Mouse (Mus musculus) stomach, postnatal 0 days (tissue): ENCODE measurements around the gene Ankrd39. TPM values are rescaled to one million over a fixed set of nuclear protein-coding genes. Genes with fewer than 3 reads are reported as not detected.

Experiments
- ATAC-seq: fragments of 200-750 bp; cut with Nextera tagmentation; 2 replicates; pipeline ENCODE4 v1.8.0; 2017; ENCODE audit not compliant: low FRiP score, low TSS enrichment
- DNase-seq: peaks from one replicate; pipeline ENCODE4 v3.0.0-alpha.2; 2016; ENCODE audit warnings: low spot score
- H3K27ac ChIP-seq: fragments of 300-500 bp; sonication (generic); replicated peaks from 2 replicates; pipeline ENCODE4 v1.5.1; 2014; ENCODE audit warnings: mild to moderate bottlenecking, control low read depth
- H3K27me3 ChIP-seq: fragments of 300-500 bp; sonication (generic); 2 replicates; pipeline ENCODE4 v1.6.1; 2014; ENCODE audit warnings: low read length; ENCODE audit not compliant: control insufficient read depth, insufficient read depth
- H3K36me3 ChIP-seq: fragments of 300-500 bp; sonication (generic); 2 replicates; pipeline ENCODE4 v1.6.1; 2014; ENCODE audit warnings: low read length, mixed read lengths; ENCODE audit not compliant: control insufficient read depth, insufficient read depth
- H3K4me1 ChIP-seq: fragments of 300-500 bp; sonication (generic); replicated peaks from 2 replicates; pipeline ENCODE4 v1.6.1; 2014; ENCODE audit warnings: antibody characterized with exemption; ENCODE audit not compliant: control insufficient read depth, insufficient read depth
- H3K4me2 ChIP-seq: fragments of 300-500 bp; sonication (generic); replicated peaks from 2 replicates; pipeline ENCODE4 v1.6.1; 2014; ENCODE audit warnings: low read depth, mild to moderate bottlenecking, control low read depth, moderate library complexity
- H3K4me3 ChIP-seq: fragments of 300-500 bp; sonication (generic); 2 replicates; pipeline ENCODE4 v1.5.1; 2014; ENCODE audit warnings: low read depth, low read length, control low read depth
- H3K9ac ChIP-seq: fragments of 300-500 bp; sonication (generic); 2 replicates; pipeline ENCODE4 v1.6.1; 2014; ENCODE audit warnings: mild to moderate bottlenecking, low read length, control low read depth, mixed read lengths
- H3K9me3 ChIP-seq: fragments of 300-500 bp; sonication (generic); 2 replicates; pipeline ENCODE4 v1.6.1; 2016; ENCODE audit warnings: low read length; ENCODE audit not compliant: control insufficient read depth
- CTCF ChIP-seq: IDR thresholded peaks from 2 replicates; pipeline ENCODE4 v1.5.1; 2016; ENCODE audit warnings: antibody characterized with exemption, low read depth, mild to moderate bottlenecking, moderate library complexity
- EP300 ChIP-seq: optimal IDR thresholded peaks from 2 replicates; pipeline ENCODE3; 2016; ENCODE audit warnings: antibody characterized with exemption
- WGBS: fragments of 180-500 bp; shearing (Covaris S2); extraction: QIAGEN DNeasy Blood & Tissue Kit; methylation state at CpG from one replicate; pipeline ENCODE4 v1.1.7; 2014; 5-methylcytosine and 5-hydroxymethylcytosine counted together
- polyA plus RNA-seq: library from polyadenylated mRNA; unstranded; fragments of >200 nt; fragmentation: Nextera tagmentation; extraction: Ambion mirVana; gene quantifications from 2 replicates; pipeline ENCODE4 v1.2.1, GENCODE M21; 2015

Gene Ankrd39
- polyA plus RNA-seq, 1 experiment from 2014 or later = 19.5 TPM

DNA sequence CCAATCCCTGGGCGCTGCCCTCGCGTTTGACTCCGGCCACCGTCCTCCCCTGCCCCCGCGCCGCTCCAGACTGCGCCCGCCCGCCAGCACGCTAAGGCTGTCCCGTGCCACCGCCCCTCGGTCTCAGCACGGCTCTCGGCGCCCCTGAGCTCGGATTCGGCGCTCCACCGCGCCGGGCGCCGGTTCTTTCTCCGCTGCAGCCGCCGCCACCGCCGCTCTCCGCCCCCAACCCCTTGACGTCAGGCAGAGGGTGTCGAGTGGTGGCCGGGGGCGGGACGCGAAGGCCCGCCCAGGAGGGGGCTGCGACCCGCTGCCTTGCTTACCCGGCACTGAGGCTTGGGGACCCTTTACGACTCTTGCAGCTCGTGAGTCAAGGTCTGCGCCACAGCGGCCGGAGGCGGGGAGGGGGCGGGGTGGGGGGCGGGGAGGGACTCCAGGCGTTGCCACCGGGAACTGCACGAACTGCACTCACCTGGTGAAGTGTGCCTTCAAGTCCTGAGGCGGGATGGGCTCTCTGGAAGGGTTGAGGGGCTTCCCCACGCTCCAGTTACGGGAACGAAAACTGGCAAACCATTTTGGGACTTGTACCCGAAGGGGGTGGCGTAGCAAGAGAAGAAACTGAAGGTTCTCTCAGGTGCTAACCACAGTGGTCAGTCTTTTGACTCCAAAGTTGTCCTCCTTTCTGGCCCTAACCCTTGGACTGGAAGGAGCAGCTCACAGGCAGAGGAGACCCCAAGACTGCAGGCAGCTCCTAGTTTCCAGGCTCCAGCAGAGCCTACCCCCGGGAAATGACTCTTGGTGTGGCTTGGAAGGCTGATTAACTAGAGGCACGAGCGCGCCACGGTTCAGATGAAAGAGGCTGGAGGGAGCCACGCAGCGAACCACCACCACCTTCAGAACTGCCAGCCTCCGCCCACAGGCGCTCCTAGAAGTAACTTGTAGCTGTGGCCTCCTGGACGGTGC is 11.1 kb upstream of the Ankrd39 start, which contains the start of gene Sema4c:
Sema4c (minus strand) TSS at position 319 of the 963 bp plus-strand sequence.
- ATAC-seq = peak; percentile 25
- Histone ChIP-seq H3K4me2 (peak within 1 kb of the TSS; percentile 83), H3K4me3 (peak within 1 kb of the TSS; percentile 87), H3K36me3 (peaks cover 10% of the 10 kb centered on the region; the same call in 1 of the 2 replicates), H3K27ac (peak within 1 kb of the TSS; percentile 99), H3K4me1 (peaks cover 8% of the 10 kb centered on the region), H3K9me3 (no peaks in the 10 kb centered on the region), H3K9ac (peak within 1 kb of the TSS; percentile 97), H3K27me3 (no peaks in the 10 kb centered on the region)
- TF ChIP-seq CTCF = 0 out of 2 replicates have a peak, but pooled peaks have one; percentile 0
- no peak for TF ChIP-seq EP300
- peak; percentile 82 for DNase-seq
- WGBS = 2% methylated on average over 68 of the region's 69 CpGs

DNA sequence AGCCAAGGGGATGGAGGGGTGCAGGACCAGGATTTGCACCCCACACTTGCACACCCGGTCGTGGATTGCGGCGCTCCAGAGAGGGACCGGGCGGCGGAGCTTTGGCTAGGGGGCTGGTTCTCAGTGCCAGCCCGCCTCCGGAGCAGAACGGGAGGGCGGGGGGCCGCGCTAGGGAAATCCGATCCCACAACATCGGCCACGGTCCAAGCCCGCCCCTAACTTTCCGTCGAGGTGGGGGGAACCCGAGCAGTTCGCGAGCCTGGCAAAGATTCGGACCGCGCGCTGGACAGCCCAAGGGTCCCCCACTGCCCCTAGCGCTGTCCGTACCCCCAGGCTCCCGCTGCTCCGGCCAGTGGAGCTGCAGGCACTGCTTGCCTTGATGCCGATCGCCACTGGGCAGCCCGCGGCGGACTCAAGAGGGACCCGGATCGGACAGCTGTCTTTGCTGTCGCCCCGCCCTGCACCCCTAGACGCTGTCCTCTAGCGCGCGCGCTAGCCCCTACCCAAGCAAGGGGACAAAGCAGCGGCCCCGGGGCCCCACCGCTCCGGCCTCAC is 10.3 kb upstream of the Ankrd39 start:
- 0% methylated on average over 46 of the region's 48 CpGs for WGBS
- Histone ChIP-seq H3K27me3 (no peaks in the 10 kb centered on the region), H3K4me2 (peak overlapping the region; percentile 83), H3K4me1 (peaks cover 8% of the 10 kb centered on the region), H3K9ac (peak overlapping the region; percentile 97), H3K9me3 (no peaks in the 10 kb centered on the region), H3K27ac (peak overlapping the region; percentile 99), H3K36me3 (peaks cover 17% of the 10 kb centered on the region), H3K4me3 (peak overlapping the region; percentile 87)
- no peak for TF ChIP-seq EP300
- DNase-seq = peak; percentile 85
- ATAC-seq = peak; percentile 66

DNA sequence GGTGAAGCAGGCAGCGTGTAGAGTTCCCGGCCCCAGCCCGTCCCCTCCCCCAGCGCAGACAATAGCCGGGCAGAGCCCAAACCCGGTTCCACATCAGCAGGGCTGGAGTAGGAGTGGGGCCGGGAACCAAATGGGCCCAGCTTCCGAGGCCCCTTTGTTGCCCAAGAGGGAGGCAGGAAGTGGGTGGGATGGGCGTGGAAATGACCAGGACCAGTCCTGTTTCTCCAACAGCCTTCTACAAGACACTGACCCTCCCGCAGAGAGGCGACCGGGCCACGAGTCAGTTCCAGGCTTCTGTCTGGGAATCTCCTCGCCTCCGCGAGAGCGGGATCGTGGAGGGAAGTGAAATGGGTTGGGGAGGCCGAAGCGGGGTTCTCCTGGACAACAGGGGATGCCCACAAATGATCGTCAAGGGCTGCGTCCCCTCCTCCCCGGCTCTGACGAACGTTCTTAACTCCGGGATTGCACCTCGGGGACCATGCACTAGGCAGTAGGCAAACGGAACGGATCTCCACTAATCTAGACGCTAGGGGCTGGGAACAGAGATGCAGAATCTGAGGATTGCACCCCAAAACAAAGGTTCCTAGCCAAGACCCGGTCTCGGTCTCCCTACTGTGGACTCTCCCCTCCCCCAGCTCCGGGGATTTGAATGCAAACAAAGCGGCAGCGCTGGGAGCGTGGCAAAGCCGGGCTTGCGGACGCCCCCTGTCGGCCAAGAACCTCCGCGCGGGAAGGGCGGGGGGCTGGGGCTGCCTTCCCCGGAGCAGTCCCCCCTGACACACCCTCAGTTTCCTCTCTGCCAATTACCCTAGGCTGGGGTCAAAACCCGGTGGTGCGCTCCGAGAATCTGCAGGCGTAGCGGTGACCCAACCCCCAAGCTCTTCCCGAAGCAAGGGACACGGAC is 9.6 kb upstream of the Ankrd39 start:
- peak; percentile 93 for DNase-seq
- TF ChIP-seq CTCF (peak; percentile 90), EP300 (peak; percentile 5)
- no peaks in the 10 kb centered on the region for H3K9me3 ChIP-seq
- H3K4me3 ChIP-seq = peak overlapping the region; percentile 87
- peak overlapping the region; percentile 97 for H3K9ac ChIP-seq
- H3K27ac ChIP-seq = peak overlapping the region; percentile 99
- peak; percentile 77 for ATAC-seq
- H3K4me2 ChIP-seq = peak overlapping the region; percentile 83
- peaks cover 23% of the 10 kb centered on the region for H3K36me3 ChIP-seq
- H3K4me1 ChIP-seq = peaks cover 8% of the 10 kb centered on the region
- WGBS = under 1% methylated on average over 52 of the region's 52 CpGs
- no peaks in the 10 kb centered on the region for H3K27me3 ChIP-seq

DNA sequence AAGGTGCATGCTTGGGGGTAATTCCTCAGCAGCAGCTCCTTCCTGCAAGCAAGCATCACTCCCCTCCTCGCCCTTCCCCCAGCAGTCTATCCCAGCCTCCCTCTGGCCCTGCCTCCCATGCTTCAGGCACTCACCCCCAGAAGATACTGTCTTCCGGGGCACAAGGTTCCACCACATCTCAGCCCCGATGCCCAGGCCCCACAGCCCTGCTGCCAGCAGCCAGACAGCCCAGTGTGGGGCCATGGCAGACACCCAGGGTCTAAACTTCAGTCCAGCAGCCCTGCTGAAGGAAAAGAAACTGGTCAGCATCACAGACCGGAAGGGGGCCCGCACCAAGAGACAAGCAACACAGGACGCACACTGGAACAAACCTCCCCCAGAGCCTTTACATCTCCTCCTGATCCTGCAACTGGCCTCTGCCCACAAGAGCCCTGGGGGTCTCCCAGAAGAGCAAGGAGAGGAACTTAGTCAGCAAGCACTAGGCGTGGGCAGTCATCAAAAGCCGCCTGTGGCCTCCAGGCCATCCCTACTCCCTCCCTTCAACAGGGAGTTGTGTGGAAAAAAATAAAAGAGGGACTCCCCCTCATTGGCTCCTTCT is 8.7 kb upstream of the Ankrd39 start:
- peak; percentile 9; the same call in 1 of the 2 replicates for TF ChIP-seq CTCF
- no peak for TF ChIP-seq EP300
- H3K9ac ChIP-seq = peak overlapping the region; percentile 97
- H3K4me1 ChIP-seq = peaks cover 8% of the 10 kb centered on the region
- H3K4me2 ChIP-seq = peak overlapping the region; percentile 83
- peaks cover 30% of the 10 kb centered on the region for H3K36me3 ChIP-seq
- ATAC-seq = no peak
- peak overlapping the region; percentile 99 for H3K27ac ChIP-seq
- no peaks in the 10 kb centered on the region for H3K9me3 ChIP-seq
- H3K27me3 ChIP-seq = no peaks in the 10 kb centered on the region
- WGBS = 4% methylated on average over 8 of the region's 8 CpGs
- H3K4me3 ChIP-seq = peak overlapping the region; percentile 87
- no peak for DNase-seq
